Mouse (Mus musculus): ENCODE results near the gene Gm20878.
"Not testable (repeated sequence)": the region's sequence is repeated elsewhere in the genome, so short reads cannot be mapped to it uniquely, and the experiment has no call there.

Gm20878 gene

GRCm38 (mm10) chr4:41941272-41941671 lies at the start of gene Gm20878:
Gene Gm20878, plus strand, starts transcription at chr4:41941572.
- in situ Hi-C loops (cut with MboI; ENCODE audit: unreplicated experiment in 2 of 2) = not testable (repeated sequence)

- in situ Hi-C loops (cut with MboI; ENCODE audit: unreplicated experiment in 2 of 2) = not testable (repeated sequence)
Observed at GRCm38 (mm10) chr4:41903310-41903709, 38.1 kb upstream of the Gm20878 start, which contains the start of gene Gm21541. Gene Gm21541, plus strand, starts transcription at chr4:41903610.

GRCm38 (mm10) chr4:41965758-41966157 lies 24.4 kb downstream of the Gm20878 start, which contains the start of gene Fam205a4:
Gene Fam205a4, plus strand, starts transcription at chr4:41966058.
- in situ Hi-C loops (cut with MboI; ENCODE audit: unreplicated experiment in 2 of 2) = not testable (repeated sequence)
